Mouse (Mus musculus): ENCODE measurements around the gene Tiam1.
A peak's percentile ranks its signal among the peaks of the same experiment; 100 is the strongest.

Gene Tiam1

DNA sequence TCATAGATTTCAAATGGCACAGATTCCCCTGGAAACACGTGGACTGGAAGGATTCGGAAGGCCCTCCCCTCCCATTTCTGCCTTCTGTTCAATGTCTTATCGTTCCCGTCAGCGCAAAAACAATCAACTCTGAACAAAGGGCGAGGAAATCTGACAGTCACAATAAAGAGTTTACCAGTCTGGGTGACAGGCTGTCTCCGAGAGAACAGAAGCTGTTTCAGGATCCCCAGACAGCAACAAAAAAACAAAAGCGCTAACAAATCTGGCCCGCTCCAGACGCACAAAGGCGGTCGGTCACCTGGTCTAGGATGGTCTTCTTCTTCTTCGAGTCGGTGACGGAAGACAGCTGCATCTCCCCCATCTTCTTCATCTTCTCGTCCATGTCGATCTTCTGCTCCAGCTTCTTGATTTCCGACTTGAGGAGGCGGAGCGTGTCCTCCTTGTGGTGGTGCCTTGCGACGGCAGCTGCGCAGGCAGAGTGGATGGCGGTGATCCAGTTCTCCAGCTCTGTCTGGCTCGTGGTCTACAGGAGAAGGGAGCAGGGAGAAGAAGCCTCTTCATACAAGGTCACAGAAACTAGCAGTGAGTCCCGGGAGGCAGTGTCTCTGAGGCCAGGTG is 276.2 kb downstream of the Tiam1 start:
- no peak for ATAC-seq (ENCODE audit: insufficient number of reproducible peaks, low FRiP score, low TSS enrichment)

DNA sequence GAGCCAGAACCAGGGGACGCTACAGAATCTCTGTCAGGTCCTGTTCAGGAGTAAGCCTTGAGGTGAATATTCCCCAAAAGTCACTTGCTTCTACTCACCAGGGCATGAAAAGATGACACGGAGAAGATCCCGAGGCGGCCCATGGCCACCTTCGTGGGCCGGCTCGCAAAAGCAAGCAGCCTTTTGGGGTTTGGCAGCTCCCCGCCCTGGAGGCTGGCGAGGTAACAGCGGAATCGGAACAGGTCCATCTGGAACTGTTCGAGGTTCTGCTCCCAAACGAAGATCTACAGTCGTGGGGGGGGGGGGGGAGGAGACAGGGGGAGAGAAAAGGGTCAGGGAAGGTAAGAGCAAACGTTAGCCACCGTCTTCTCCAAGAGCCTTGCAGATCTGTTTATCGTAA is 278.4 kb downstream of the Tiam1 start:
- peak; percentile 38; the same call in 1 of the 2 replicates for ATAC-seq (ENCODE audit: insufficient number of reproducible peaks, low FRiP score, low TSS enrichment)

DNA sequence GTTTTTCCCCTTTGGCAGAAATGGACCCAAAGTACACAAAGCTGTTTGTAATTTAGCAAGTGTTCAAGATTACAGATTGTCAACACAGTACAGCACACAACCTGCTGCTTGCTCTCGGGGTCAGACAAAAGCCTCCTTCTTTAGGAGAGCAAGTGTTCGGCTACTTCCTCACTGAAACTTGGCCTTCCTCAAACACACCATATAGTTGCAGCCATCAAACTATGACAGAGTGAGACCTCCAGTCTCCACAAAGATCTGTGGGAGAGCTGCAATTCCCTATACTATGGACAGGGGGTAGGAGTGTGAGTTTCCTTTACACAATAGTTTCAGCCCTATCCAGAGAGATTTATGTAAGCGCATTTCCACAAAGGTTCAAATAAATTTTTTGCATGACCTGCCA is 278.9 kb downstream of the Tiam1 start:
- ATAC-seq (ENCODE audit: insufficient number of reproducible peaks, low FRiP score, low TSS enrichment), result peak; percentile 32; the same call in 1 of the 2 replicates

DNA sequence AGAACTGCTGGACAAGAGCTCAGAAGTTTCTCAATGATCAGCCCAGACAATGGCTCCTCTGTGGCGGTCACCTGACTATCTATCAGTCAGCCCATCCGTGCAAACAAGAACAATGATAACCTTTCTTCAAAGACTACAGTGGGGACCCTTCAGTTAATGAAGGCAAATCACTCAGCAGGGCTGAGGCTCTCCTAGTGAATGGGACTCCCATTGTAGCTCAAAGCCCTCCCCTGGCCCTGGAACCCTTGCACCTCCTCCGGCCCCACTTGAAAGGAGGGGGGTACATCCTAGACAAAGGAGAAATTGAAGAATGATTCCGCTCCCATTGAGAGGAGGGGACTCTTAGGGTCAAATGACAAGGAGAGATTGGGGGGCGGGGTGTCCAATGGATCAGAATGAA is 280.3 kb downstream of the Tiam1 start:
- no peak for ATAC-seq (ENCODE audit: insufficient number of reproducible peaks, low FRiP score, low TSS enrichment)

DNA sequence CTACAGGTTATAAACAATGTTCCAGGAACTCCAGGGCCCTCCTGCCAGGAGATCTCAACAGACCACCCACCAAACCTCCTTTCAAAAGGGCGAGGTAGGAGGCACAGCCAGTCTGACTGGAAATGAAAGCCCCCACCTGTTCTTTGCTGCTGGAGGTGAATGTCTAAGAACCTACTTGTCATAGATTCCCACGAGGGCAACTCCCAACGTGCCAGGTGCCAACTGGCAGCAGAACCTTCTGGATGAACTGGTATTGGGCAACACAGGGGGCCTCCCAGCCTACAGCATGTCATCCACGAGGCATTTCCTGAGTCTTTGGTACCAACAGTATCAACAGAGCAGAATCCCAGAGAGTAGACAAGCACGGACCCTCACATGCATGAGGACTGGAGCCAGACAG is 282.0 kb downstream of the Tiam1 start:
- no peak for ATAC-seq (ENCODE audit: insufficient number of reproducible peaks, low FRiP score, low TSS enrichment)

DNA sequence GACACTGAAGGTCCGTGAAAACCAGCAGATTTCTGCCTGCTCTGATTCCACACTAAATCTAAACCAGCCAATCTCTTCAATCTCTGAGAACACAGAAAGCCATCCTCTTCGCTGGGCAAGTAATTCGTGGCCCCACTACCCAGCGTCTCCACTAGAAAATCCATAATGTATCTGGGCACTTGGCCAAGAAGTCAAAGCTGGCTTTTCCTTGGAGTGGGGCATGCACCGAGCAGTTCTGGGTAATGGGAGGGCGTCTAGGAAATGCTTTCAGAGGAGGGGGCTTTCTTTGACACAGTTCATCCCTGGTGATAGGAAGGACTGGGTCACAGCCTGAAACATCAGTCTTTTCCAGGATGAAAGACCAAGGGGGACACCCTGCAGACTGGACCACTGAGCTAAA is 282.9 kb downstream of the Tiam1 start:
- ATAC-seq (ENCODE audit: insufficient number of reproducible peaks, low FRiP score, low TSS enrichment), result no peak

DNA sequence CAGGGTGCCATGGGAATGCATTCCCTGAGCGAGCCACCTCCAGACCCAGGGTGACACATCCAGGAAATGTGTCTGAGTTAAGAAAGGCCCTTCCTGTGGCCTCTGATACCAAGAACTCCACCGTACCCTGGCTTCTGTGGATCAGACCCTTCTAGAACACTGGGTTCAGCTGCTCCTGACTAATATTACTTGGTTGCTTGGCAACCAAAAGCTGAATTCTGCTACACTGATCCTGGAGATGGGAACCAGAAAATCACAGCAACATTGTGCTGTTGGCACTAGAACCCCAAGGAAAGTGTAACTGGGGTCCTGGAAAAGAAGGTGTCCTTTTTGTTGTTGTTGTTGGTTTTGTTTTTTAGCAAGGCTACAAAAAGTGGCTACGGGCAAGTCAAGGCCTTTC is 285.9 kb downstream of the Tiam1 start:
- ATAC-seq (ENCODE audit: insufficient number of reproducible peaks, low FRiP score, low TSS enrichment), result no peak

DNA sequence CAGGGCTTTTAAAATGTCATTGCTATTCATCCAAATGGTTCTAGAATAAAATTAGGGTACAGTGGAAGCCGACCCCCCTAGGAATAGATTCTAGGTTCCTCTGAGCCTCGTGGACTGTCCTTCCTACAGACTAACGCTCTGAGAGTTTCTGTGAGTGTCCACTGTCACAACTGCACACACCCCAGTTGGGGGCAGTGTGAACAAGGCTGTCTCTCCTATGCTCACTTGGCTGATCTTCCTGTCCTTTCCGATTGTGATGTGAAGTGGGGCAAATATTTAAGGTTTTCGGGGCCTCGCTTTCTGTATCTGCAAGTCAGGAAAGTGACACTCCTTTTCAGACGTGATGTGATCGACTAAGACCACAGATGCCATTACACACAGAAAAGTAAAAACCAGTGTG is 288.8 kb downstream of the Tiam1 start:
- ATAC-seq (ENCODE audit: insufficient number of reproducible peaks, low FRiP score, low TSS enrichment), result no peak

DNA sequence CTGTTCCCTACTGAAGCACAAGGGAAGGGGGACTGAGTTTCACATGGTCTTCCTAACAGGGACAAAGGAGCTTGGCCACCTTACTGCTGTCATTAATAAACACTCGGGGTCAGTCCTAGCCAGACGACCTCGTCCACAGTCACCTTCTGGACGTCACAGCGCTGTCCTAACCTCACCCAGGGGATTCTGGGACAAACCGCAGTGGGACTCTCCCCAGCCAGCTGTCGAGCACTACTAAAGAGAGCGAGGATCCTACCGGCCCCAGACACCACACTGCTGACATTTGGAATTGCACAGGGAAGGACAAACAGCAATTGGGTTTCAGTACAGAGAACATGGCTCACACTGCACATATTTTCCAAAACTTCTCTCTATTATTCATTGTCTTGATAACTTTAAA is 292.2 kb downstream of the Tiam1 start:
- no peak for ATAC-seq (ENCODE audit: insufficient number of reproducible peaks, low FRiP score, low TSS enrichment)

DNA sequence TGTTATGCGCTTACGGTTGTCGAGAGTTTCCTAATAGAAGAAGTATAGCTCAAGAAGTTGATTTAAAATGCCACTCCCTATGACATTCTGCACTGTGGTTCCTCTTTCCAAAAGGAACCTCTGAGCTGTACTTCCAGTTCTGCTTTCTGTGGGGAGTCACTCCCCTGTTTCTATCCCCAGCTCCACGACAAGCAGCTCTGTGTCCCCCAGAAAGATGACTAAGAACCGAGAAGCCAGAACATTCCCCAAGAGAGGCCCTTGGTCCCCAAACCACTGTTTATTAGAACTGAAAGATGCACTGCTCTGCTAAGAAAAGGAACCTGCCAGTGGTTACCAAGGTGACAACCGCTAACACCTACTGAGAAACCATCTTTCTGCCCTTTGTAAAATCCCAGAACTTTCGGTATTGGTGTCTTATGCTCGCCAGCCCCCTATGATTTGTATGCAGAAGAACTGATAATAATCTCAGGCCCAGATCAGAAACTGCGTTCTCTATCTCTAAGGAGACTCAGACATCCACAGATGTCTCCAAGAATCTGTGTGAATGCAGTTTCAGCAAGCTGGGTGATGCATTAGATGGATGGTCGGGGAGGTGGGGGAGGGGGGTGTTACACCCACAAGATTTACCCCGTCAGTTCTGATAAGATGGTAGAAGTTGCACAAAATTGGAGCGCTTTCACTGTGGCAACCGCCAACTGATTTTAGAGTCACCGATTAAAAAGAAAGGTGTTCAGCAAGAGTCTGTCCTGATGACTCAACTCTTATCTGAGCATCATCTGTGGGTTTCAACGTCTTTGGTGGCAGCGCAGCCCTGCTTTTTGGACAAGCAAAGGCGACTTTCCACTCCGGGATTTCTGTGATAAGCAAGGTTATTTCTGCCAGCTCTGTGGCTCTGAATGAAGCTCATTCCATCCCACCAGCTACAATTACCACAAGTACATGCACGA is 294.6 kb downstream of the Tiam1 start:
- no peak for ATAC-seq (ENCODE audit: insufficient number of reproducible peaks, low FRiP score, low TSS enrichment)

DNA sequence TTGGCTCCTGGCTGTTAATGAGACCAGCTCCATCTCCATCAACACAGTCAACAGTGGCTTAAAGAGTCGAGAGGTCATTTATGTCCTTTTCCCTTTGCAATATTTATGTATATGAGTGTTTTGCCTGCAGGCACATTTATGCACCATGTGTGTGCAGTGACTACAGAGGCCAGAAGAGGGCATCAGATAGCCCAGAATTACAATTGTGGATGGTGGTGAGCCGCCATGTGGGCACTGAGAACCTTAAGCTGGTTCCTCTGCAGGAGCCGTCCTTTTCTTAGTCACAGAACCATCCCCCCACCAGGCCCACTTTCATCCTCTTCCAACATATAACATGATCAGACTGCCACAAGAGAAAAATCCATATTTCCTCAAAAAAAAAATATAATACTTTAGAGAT is 295.4 kb downstream of the Tiam1 start:
- ATAC-seq (ENCODE audit: insufficient number of reproducible peaks, low FRiP score, low TSS enrichment), result no peak

DNA sequence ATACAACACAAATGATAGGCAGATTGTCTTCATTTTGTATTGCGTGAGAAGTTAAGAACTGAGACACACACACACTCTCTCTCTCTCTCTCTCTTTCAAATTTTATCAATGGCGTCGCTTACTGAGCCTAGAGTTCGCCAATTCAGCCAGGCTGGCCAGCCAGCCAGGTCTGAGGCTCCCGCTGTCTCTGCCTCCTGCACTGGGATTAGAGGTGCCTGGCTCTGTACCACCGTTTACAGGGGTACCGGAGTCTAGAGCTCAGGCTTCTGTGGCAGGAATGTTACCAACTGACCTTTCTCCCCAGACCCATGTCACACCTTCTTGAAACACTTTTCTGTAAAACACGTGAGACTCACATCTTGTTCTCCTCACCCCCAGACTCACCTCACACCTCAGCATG is 298.1 kb downstream of the Tiam1 start:
- ATAC-seq (ENCODE audit: insufficient number of reproducible peaks, low FRiP score, low TSS enrichment), result peak; percentile 59; the same call in 1 of the 2 replicates

DNA sequence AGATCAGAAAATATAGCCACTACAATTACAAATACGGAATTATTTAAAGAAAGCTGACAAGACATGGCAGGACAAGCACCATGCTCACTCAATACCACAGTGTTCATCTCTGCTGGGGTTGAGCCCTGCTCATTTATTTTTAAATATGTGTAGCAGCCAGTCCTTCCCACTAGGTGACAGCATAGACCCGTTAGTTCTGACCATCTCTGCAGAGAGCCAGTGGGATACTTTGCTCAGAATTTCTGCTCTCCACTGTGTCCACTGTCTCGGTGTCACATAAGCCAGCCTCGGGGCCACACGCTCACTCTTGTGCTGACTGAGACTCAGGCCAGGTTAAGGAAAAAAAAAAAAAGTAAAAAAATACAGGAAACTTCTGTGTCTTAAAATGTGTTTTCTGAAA is 299.0 kb downstream of the Tiam1 start:
- ATAC-seq (ENCODE audit: insufficient number of reproducible peaks, low FRiP score, low TSS enrichment), result peak; percentile 77

DNA sequence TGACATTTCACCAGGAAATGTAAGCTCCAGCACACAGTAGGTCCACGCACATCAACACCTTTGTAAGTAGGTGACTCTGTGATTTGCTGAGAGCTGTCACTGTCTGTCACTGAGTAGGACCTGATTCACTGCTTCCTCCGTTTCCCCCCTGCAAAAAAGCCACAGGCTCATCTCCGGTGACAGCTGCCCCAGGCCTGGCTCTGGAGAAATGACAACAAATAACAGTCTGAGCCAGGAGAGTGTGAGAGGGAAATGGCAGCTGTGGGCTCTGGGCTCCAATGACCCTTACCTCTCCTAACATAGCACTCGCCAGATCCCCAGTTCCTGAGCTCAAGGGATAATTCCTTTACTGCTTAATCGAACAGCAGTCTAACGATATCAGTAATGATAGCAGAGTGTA is 301.7 kb downstream of the Tiam1 start:
- ATAC-seq (ENCODE audit: insufficient number of reproducible peaks, low FRiP score, low TSS enrichment), result no peak

DNA sequence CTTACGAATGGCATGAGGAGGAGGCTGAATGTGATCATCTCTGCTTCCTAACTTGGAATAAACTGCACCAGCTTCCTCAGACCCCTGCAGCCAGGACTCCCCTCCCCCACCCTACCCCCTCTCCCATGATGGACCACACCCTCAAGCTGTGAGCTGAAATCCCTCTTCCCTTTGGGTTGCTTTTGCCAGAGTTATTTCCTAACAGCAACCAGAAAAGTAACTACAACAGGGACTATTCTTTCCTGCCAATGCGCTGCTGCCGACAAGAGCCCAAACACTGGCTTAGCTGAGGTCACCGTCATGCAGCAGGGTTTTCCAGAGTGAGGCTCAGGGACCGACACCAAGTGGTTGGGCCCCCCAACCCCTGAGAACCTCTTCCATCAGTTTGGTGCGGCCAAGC is 303.2 kb downstream of the Tiam1 start:
- ATAC-seq (ENCODE audit: insufficient number of reproducible peaks, low FRiP score, low TSS enrichment), result no peak

DNA sequence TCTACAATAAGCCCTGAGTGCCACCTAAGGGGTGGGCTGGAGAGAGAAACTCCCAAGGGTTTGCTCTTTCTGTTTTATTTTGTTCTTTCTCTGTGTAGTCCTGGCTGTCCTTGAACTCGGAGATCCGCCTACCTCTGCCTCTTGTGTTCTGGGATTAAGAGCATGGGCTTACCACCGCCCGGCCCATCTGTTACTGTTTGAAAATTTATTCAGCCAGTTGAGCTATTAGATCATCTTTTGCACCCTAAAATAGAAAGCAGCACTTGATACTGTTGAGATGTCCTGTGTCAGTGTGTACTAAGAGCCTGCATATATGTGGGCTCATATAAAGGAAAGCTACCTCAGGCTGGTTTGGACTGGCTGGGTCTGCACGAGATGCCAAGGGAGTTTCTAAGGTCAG is 303.7 kb downstream of the Tiam1 start:
- ATAC-seq (ENCODE audit: insufficient number of reproducible peaks, low FRiP score, low TSS enrichment), result no peak

DNA sequence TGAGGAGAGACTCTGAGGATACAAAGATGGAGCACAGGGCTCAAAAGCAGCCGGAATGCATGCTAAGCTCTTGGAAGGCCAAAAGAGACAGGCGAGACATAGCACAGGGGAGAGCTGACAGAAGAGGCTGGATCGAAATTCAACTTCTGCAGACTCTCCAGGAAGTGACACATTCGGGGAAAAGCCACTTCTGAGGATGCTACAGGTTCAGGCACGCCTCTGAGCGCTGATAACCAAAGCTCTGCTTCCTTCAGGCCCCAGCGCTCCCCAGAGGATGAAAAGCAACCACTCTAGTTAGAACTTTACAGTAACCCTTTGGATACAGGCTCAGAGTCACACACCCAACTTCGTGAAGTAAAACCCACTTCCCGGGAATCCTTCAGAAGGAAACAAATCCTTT is 306.5 kb downstream of the Tiam1 start:
- no peak for ATAC-seq (ENCODE audit: insufficient number of reproducible peaks, low FRiP score, low TSS enrichment)

DNA sequence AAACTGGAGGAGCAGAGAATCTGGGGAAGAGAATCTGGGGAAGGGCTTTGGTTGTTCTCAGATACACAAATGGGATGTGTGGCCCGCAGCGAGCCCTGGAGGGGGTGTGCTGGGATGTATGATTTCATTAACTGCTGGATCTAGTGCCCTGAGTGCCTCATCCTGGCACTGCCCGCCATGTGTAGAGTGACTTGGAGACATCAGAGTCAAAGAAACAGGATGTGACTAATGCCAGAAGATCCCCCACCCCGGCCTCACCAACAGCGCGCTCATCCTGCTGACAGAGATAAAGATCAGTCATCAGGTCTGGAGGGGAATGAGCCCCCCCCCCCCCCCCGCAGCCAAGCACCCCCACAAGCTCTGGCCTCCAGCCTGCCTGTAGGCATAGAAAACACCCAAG is 308.0 kb downstream of the Tiam1 start:
- no peak for ATAC-seq (ENCODE audit: insufficient number of reproducible peaks, low FRiP score, low TSS enrichment)

DNA sequence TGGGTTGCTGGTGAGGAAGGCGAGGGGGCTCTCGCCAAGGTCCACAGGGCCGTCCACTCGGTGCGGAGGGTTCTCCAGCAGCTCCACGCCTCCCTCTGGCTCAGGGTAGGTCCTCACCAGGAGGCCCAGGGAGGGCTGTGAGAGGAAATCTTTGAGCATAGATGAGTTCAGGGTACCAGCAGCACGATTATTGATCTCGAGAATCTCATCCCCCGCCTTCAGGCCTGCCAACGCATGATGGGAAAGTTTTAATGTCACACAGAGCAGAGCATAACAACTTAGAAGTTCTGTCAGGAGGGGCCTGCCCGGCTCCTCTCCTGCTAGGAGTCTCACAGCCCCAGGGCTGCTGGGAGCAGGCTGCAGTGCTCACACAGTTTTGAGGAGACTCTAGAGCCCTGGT is 310.6 kb downstream of the Tiam1 start:
- ATAC-seq (ENCODE audit: insufficient number of reproducible peaks, low FRiP score, low TSS enrichment), result no peak

DNA sequence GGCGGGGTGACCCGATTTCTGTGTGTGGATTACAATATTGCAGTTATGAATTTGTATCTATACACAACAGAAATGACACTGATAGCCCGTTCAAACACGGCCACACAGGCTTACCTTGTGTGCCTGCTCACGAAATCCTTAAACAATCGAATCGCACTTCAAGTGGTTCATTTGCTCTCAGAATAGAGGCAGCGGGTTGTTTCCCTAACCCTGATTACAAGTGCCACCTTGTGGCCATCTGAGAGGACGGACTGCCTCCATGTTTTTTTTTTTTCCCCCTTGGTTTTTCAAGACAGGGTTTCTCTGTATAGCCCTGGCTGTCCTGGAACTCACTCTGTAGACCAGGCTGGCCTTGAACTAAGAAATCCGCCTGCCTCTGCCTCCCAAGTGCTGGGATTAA is 312.4 kb downstream of the Tiam1 start:
- no peak for ATAC-seq (ENCODE audit: insufficient number of reproducible peaks, low FRiP score, low TSS enrichment)

DNA sequence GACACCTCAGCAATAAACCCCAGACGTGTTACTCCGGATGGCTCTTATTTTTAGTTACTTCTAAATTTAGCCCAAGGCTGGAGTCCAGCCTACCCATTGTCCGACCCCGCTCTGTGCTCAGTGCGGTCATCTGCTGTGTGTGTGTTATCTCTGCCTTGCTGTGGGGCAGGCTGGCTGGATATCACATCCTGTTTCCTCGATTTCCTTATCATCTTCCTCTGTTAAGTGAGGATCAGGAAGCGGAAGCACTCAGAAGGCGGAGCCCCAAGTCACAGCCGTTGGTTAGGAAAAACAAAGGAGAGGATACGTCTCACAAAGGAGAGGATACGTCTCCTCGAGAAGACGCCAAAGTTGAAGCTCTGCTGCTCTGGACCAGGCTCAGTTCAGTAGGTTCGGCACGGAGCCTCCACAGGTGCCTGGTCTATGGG is 313.3 kb downstream of the Tiam1 start:
- ATAC-seq (ENCODE audit: insufficient number of reproducible peaks, low FRiP score, low TSS enrichment), result no peak
